Comparison of ENCODE assay signal across 8 mouse cellular contexts in the genomic region with DNA sequence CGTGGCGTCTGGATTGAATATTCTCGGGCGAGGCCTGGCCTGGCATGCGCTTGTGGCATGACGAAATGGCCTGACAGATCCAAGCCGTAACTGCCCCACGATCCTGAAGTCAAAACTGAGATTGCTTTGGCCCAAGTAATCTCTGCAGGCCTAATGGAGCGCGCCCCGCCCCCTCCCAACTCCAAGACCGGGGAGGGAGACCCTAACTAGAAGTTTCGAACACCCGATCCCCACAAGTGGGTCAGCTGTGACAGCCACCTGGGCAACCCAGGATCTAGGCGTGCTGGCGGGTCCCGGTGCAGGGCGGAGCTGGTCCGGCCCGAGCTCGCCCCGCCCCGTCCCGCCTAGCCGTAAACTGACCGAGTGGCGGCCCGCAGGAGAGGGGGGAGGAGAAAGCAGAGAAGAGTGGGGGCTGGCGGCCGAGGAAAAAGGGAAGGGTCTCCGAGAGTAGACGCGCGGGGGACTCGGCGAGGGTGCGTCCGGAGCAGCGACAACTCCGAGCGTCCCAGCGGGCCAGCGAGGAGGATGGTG. TPM values are rescaled to one million over a fixed set of nuclear protein-coding genes. Genes with fewer than 3 reads are reported as not detected.
DNase-seq lines count a peak whose midpoint lies in the region; ATAC-seq lines count a peak whose summit lies in the region.

A gene (plus strand): TSS at position 365 of the 531 bp plus-strand sequence.

- H3K27ac ChIP-seq in hindbrain, embryonic 16.5 days (ENCODE audit: low read depth, low read length) = peak within 1 kb of the TSS; percentile 60; the same call in 1 of the 2 replicates

- no peaks in the 10 kb centered on the region for H3K9me3 ChIP-seq in hindbrain, embryonic 16.5 days (ENCODE audit: control insufficient read depth, low read length)

- H3K4me1 ChIP-seq in hindbrain, embryonic 16.5 days (ENCODE audit: control insufficient read depth, insufficient read depth, low read depth, low read length) = peaks cover 19% of the 10 kb centered on the region

- no peaks in the 10 kb centered on the region for H3K36me3 ChIP-seq in hindbrain, embryonic 16.5 days (ENCODE audit: control insufficient read depth, insufficient read depth, low read length)

- peak; percentile 71 for ATAC-seq in hindbrain, embryonic 16.5 days

- peaks cover 15% of the 10 kb centered on the region for H3K27me3 ChIP-seq in hindbrain, embryonic 16.5 days (replicated peaks; ENCODE audit: control insufficient read depth, insufficient read depth, low read length)

- DNase-seq in left cerebral cortex, adult 18-20 months (ENCODE audit: low spot score in 2 of 2) = peak; percentile 25 to 27
- no peak for DNase-seq in left cerebral cortex, adult 11 months (ENCODE audit: low spot score)
- peak; percentile 80 to 85 for DNase-seq in cerebellum, postnatal 25 days
- peak; percentile 84 for DNase-seq in gastrocnemius, postnatal 14 days
- peak in 1 of 2 experiments; percentile 32 for DNase-seq in left cerebral cortex, adult 8-10 months (ENCODE audit: low spot score in 2 of 2)
- DNase-seq in lung, postnatal 36 days = peak; percentile 80
- peak; percentile 37 for DNase-seq in right cerebral cortex, postnatal 14 days

- H3K9ac ChIP-seq in hindbrain, embryonic 16.5 days (ENCODE audit: low read depth, low read length) = peak within 1 kb of the TSS; percentile 71

- intact Hi-C loops in gastrocnemius, postnatal 14 days (cut with DNase I; ENCODE audit: low total_unique reads) = no loop called here

- H3K4me2 ChIP-seq in hindbrain, embryonic 16.5 days (ENCODE audit: low read length) = peak within 1 kb of the TSS; percentile 99

- H3K4me3 ChIP-seq in hindbrain, embryonic 16.5 days (ENCODE audit: low read length) = peak within 1 kb of the TSS; percentile 73

- WGBS in hindbrain, embryonic 16.5 days = 1% methylated on average over 43 of the region's 43 CpGs

RNA-seq across cellular contexts. Expression of the gene that starts here (rescaled TPM):
- 10 to 100 TPM; 38.0 to 40.3 TPM for total RNA-seq in left cerebral cortex, adult 18-20 months (2021)
- total RNA-seq in gastrocnemius, postnatal 14 days (2021) = 10 to 100 TPM; 31.9 to 33.3 TPM
- 4.9 and 7.8 TPM in 2 replicates for polyA plus RNA-seq in hindbrain, embryonic 16.5 days (2015; fragmentation: Nextera tagmentation; extraction: Ambion mirVana)
- 10 to 100 TPM; 42.5 to 81.2 (median 53.6) TPM for total RNA-seq in left cerebral cortex, adult 8-10 months (2022)
